Mouse (Mus musculus) testis, adult 2 months (tissue): ENCODE measurements around the gene Tex10.
"Not testable (repeated sequence)": the region's sequence is repeated elsewhere in the genome, so short reads cannot be mapped to it uniquely, and the experiment has no call there.

Experiments
- CTCF ChIP-seq: fragments of 200-500 bp; IDR thresholded peaks from 2 replicates; pipeline ENCODE4 v1.5.1; 2012; ENCODE audit warnings: low read depth, mild to moderate bottlenecking, inconsistent platforms, low read length, moderate library complexity; ENCODE audit not compliant: control insufficient read depth, insufficient read depth, insufficient replicate concordance
- POLR2A ChIP-seq: fragments of 200-500 bp; IDR thresholded peaks from 2 replicates; pipeline ENCODE4 v1.6.1; 2012; ENCODE audit warnings: low read depth, mild to moderate bottlenecking, inconsistent platforms, low read length, moderate library complexity; ENCODE audit not compliant: control insufficient read depth

- not testable (repeated sequence) for TF ChIP-seq CTCF, POLR2A
Measured at GRCm38 (mm10) chr4:48405724-48406491, 67.4 kb downstream of the Tex10 start.
